Mouse (Mus musculus): Measurements from ENCODE around the gene Zfp784. TPM values are rescaled to one million over a fixed set of nuclear protein-coding genes. Genes with fewer than 3 reads are reported as not detected.
"Not testable (repeated sequence)": the region's sequence is repeated elsewhere in the genome, so short reads cannot be mapped to it uniquely, and the experiment has no call there.

The Zfp784 gene
- polyA plus RNA-seq, 1 experiment from 2014 or later: 4.3 TPM

- Histone ChIP-seq H3K4me1 (replicated peaks; ENCODE audit: control insufficient read depth, insufficient read depth, low read length) (0 out of 2 replicates have a peak, but pooled peaks cover 2% of the 10 kb centered on the region), H3K36me3 (ENCODE audit: control insufficient read depth, insufficient read depth, low read length) (peaks cover 4% of the 10 kb centered on the region; the same call in 1 of the 2 replicates), H3K4me2 (replicated peaks; ENCODE audit: low read depth, low read length) (peak overlapping the region; percentile 81), H3K27me3 (ENCODE audit: control insufficient read depth, insufficient read depth, low read length) (no peaks in the 10 kb centered on the region), H3K9ac (ENCODE audit: low read depth, low read length) (peak overlapping the region; percentile 96), H3K4me3 (ENCODE audit: low read depth, low read length) (peak overlapping the region; percentile 87), H3K9me3 (ENCODE audit: control insufficient read depth, low read length) (no peaks in the 10 kb centered on the region), H3K27ac (ENCODE audit: low read depth, low read length) (peak overlapping the region; percentile 90)
- ATAC-seq (ENCODE audit: low FRiP score): peak; percentile 12
- DNase-seq (ENCODE audit: low spot score): no peak
- WGBS: under 1% methylated on average over 11 of the region's 15 CpGs
Measured at GRCm38 (mm10) chr7:5020685-5021084, 17.6 kb downstream of the Zfp784 start.

GRCm38 (mm10) chr7:5020000-5020681 is 18.1 kb downstream of the Zfp784 start, which contains the start of the genes Zfp865 and Ccdc106:
Zfp865 (plus strand) TSS chr7:5020376.
Ccdc106 (plus strand) TSS chr7:5020553.
- Histone ChIP-seq H3K27ac (ENCODE audit: low read depth, low read length) (peak within 1 kb of the TSS; percentile 90), H3K9ac (ENCODE audit: low read depth, low read length) (peak within 1 kb of the TSS; percentile 96), H3K4me2 (replicated peaks; ENCODE audit: low read depth, low read length) (peak within 1 kb of the TSS; percentile 81), H3K9me3 (ENCODE audit: control insufficient read depth, low read length) (no peaks in the 10 kb centered on the region), H3K4me3 (ENCODE audit: low read depth, low read length) (peak within 1 kb of the TSS; percentile 87), H3K4me1 (replicated peaks; ENCODE audit: control insufficient read depth, insufficient read depth, low read length) (0 out of 2 replicates have a peak, but pooled peaks cover 2% of the 10 kb centered on the region), H3K27me3 (ENCODE audit: control insufficient read depth, insufficient read depth, low read length) (no peaks in the 10 kb centered on the region), H3K36me3 (ENCODE audit: control insufficient read depth, insufficient read depth, low read length) (peaks cover 4% of the 10 kb centered on the region; the same call in 1 of the 2 replicates)
- DNase-seq (ENCODE audit: low spot score): peak; percentile 99
- ATAC-seq (ENCODE audit: low FRiP score): peak; percentile 87
- under 1% methylated on average over 34 of the region's 49 CpGs for WGBS

DNA sequence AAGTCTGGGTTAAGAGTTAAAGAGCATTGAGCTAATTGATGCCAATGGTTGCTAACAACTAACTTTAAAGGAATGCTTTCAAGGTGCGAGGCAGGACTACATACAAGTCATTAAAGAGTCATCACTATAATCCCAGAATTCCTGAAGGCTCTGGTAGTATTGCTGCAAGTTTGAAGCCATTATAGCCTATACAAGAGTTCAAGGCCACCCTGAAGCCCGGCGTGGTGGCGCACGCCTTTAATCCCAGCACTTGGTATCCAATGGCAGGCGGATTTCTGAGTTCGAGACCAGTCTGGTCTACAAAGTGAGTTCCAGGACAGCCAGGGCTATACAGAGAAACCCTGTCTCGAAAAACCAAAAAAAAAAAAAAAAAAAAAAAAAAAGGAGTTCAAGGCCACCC is 18.7 kb downstream of the Zfp784 start:
- WGBS: 34% methylated on average over 8 of the region's 8 CpGs
- H3K27me3 ChIP-seq (ENCODE audit: control insufficient read depth, insufficient read depth, low read length); ATAC-seq (ENCODE audit: low FRiP score); H3K36me3 ChIP-seq (ENCODE audit: control insufficient read depth, insufficient read depth, low read length); H3K9me3 ChIP-seq (ENCODE audit: control insufficient read depth, low read length); H3K4me1 ChIP-seq (replicated peaks; ENCODE audit: control insufficient read depth, insufficient read depth, low read length); DNase-seq (ENCODE audit: low spot score): not testable (repeated sequence)
- peak overlapping the region; percentile 87 for H3K4me3 ChIP-seq (ENCODE audit: low read depth, low read length)
- H3K9ac ChIP-seq (ENCODE audit: low read depth, low read length): peak overlapping the region; percentile 46; the same call in 1 of the 2 replicates
- H3K27ac ChIP-seq (ENCODE audit: low read depth, low read length): peak overlapping the region; percentile 90
- H3K4me2 ChIP-seq (replicated peaks; ENCODE audit: low read depth, low read length): peak overlapping the region; percentile 38

- no peaks in the 10 kb centered on the region for H3K27me3 ChIP-seq (ENCODE audit: control insufficient read depth, insufficient read depth, low read length)
- 0 out of 2 replicates have a peak, but pooled peaks cover 2% of the 10 kb centered on the region for H3K4me1 ChIP-seq (replicated peaks; ENCODE audit: control insufficient read depth, insufficient read depth, low read length)
- no peaks in the 10 kb centered on the region for H3K36me3 ChIP-seq (ENCODE audit: control insufficient read depth, insufficient read depth, low read length)
- H3K9me3 ChIP-seq (ENCODE audit: control insufficient read depth, low read length): no peaks in the 10 kb centered on the region
- no peak for ATAC-seq (ENCODE audit: low FRiP score)
- no peak overlapping the region for H3K27ac ChIP-seq (ENCODE audit: low read depth, low read length)
- 97% methylated on average over 21 of the region's 21 CpGs for WGBS
- H3K4me2 ChIP-seq (replicated peaks; ENCODE audit: low read depth, low read length): no peak overlapping the region
- no peak for DNase-seq (ENCODE audit: low spot score)
- no peak overlapping the region for H3K9ac ChIP-seq (ENCODE audit: low read depth, low read length)
- no peak overlapping the region for H3K4me3 ChIP-seq (ENCODE audit: low read depth, low read length)
Measured at GRCm38 (mm10) chr7:5017931-5018330, 20.3 kb downstream of the Zfp784 start.

DNA sequence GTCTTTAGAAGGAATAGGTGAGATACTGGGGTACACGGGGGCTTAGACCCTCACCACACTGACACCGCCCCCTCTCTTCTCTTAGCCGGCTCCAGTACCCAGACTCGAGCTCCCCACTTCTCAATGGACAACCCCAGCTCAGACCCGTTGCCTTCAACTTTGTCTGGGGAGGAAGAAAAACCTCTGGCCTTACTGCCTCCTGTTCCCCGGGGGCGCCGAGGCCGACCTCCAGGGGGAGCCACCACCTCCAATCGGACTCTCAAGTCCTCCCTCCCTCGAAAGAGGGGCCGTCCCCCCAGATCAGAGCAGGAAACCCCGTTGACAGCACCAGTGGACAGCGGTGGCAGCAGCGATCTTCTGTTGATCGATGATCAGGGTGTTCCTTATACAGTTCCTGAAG is 20.9 kb downstream of the Zfp784 start:
- Histone ChIP-seq H3K36me3 (ENCODE audit: control insufficient read depth, insufficient read depth, low read length) (no peaks in the 10 kb centered on the region), H3K4me1 (replicated peaks; ENCODE audit: control insufficient read depth, insufficient read depth, low read length) (0 out of 2 replicates have a peak, but pooled peaks cover 2% of the 10 kb centered on the region), H3K27me3 (ENCODE audit: control insufficient read depth, insufficient read depth, low read length) (no peaks in the 10 kb centered on the region), H3K4me2 (replicated peaks; ENCODE audit: low read depth, low read length) (no peak overlapping the region), H3K9ac (ENCODE audit: low read depth, low read length) (no peak overlapping the region), H3K4me3 (ENCODE audit: low read depth, low read length) (no peak overlapping the region), H3K27ac (ENCODE audit: low read depth, low read length) (no peak overlapping the region), H3K9me3 (ENCODE audit: control insufficient read depth, low read length) (no peaks in the 10 kb centered on the region)
- ATAC-seq (ENCODE audit: low FRiP score) (no peak), DNase-seq (ENCODE audit: low spot score) (no peak)
- WGBS: 88% methylated on average over 16 of the region's 16 CpGs

GRCm38 (mm10) chr7:5016920-5017319 is 21.3 kb downstream of the Zfp784 start:
- WGBS: 94% methylated on average over 2 of the region's 2 CpGs

DNA sequence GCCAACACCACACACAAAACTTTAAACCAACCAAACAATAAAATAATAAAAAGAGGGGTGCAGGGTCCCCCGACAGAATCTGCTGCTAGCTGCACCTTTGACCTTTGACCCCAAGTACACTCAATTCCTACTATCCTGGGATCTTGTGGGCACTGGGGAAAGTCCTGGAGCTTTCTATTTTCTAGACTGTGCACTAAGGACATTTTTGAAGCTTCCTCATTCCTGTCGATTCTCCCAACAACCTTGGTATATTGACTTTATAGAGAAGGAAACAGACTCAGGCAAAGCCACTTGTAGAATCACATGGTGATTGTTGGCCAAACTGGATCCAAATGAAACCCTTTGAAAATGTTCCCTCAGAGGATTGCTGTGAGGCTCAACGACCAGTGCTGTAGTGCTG is 22.2 kb downstream of the Zfp784 start:
- no peaks in the 10 kb centered on the region for H3K9me3 ChIP-seq (ENCODE audit: control insufficient read depth, low read length)
- H3K27me3 ChIP-seq (ENCODE audit: control insufficient read depth, insufficient read depth, low read length): no peaks in the 10 kb centered on the region
- peak overlapping the region; percentile 52 for H3K4me3 ChIP-seq (ENCODE audit: low read depth, low read length)
- DNase-seq (ENCODE audit: low spot score): no peak
- peak overlapping the region; percentile 51 for H3K4me2 ChIP-seq (replicated peaks; ENCODE audit: low read depth, low read length)
- WGBS: 71% methylated on average over 3 of the region's 3 CpGs
- H3K36me3 ChIP-seq (ENCODE audit: control insufficient read depth, insufficient read depth, low read length): peaks cover 9% of the 10 kb centered on the region; the same call in 1 of the 2 replicates
- H3K4me1 ChIP-seq (replicated peaks; ENCODE audit: control insufficient read depth, insufficient read depth, low read length): 0 out of 2 replicates have a peak, but pooled peaks cover under 1% of the 10 kb centered on the region
- peak overlapping the region; percentile 96 for H3K27ac ChIP-seq (ENCODE audit: low read depth, low read length)
- peak overlapping the region; percentile 82; the same call in 1 of the 2 replicates for H3K9ac ChIP-seq (ENCODE audit: low read depth, low read length)
- ATAC-seq (ENCODE audit: low FRiP score): no peak

More at GRCm38 (mm10) chr7:5016920-5017319, 21.3 kb downstream of the Zfp784 start:
- Histone ChIP-seq H3K4me2 (replicated peaks; ENCODE audit: low read depth, low read length) (no peak overlapping the region), H3K9me3 (ENCODE audit: control insufficient read depth, low read length) (no peaks in the 10 kb centered on the region), H3K9ac (ENCODE audit: low read depth, low read length) (no peak overlapping the region), H3K27ac (ENCODE audit: low read depth, low read length) (no peak overlapping the region), H3K27me3 (ENCODE audit: control insufficient read depth, insufficient read depth, low read length) (no peaks in the 10 kb centered on the region), H3K4me3 (ENCODE audit: low read depth, low read length) (no peak overlapping the region), H3K4me1 (replicated peaks; ENCODE audit: control insufficient read depth, insufficient read depth, low read length) (0 out of 2 replicates have a peak, but pooled peaks cover 2% of the 10 kb centered on the region), H3K36me3 (ENCODE audit: control insufficient read depth, insufficient read depth, low read length) (no peaks in the 10 kb centered on the region; the same call in 1 of the 2 replicates)
- DNase-seq (ENCODE audit: low spot score): no peak
- ATAC-seq (ENCODE audit: low FRiP score): no peak

DNA sequence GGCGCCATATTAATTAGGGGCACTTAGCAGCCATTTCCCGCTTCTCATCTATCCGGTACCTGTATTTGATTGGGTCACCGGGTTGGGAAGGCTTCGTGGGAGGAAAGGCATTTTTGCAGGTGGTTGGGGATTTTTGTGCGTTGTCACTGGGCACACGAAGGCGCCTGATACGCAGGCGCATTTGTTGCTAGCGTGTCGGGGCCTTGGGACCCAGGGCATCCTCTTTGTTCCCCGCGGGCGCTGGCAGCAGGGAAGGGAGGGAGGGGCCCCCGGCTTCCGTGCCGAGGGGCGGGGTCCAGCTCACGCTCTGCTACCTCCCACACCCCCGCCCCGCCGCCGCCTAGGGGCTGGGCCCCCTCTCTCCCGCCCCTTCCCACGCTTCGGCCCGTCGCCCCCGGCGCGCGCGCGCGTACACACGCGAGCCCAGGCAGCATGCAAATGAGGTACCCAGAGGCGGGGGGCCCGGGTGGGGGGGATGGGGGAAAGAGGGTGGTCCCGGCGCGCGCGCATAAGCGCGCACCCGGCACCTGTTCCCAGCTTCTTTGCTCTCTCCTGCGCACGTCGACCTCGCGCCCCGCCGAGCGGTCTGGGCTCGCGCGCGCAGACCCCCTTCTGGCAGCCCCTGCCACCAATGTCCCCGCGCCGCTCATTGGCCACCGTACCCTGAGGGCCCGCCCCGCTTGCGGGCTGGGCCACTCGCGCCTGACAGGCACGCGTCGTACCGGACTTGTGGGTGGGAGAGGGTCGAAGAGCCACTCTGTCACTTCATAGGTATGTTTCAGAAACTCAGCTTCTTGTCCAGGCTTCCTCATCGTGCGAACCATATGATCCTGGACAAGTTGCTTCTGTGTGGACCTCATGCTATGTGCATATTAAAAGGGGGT is 22.9 kb downstream of the Zfp784 start, which contains the start of gene Gm44973:
Gene Gm44973, plus strand, starts transcription at position 379 of the 884 bp plus-strand sequence.
- no peaks in the 10 kb centered on the region for H3K9me3 ChIP-seq (ENCODE audit: control insufficient read depth, low read length)
- peak within 1 kb of the TSS; percentile 52 for H3K4me3 ChIP-seq (ENCODE audit: low read depth, low read length)
- peaks cover 9% of the 10 kb centered on the region; the same call in 1 of the 2 replicates for H3K36me3 ChIP-seq (ENCODE audit: control insufficient read depth, insufficient read depth, low read length)
- WGBS: under 1% methylated on average over 54 of the region's 76 CpGs
- DNase-seq (ENCODE audit: low spot score): peak; percentile 95
- ATAC-seq (ENCODE audit: low FRiP score): peak; percentile 81
- peak within 1 kb of the TSS; percentile 96 for H3K27ac ChIP-seq (ENCODE audit: low read depth, low read length)
- H3K4me1 ChIP-seq (replicated peaks; ENCODE audit: control insufficient read depth, insufficient read depth, low read length): no peaks in the 10 kb centered on the region
- no peaks in the 10 kb centered on the region for H3K27me3 ChIP-seq (ENCODE audit: control insufficient read depth, insufficient read depth, low read length)
- peak within 1 kb of the TSS; percentile 51 for H3K4me2 ChIP-seq (replicated peaks; ENCODE audit: low read depth, low read length)
- peak within 1 kb of the TSS; percentile 82 for H3K9ac ChIP-seq (ENCODE audit: low read depth, low read length)

Data from hindbrain, embryonic 11.5 days (tissue).